Mouse (Mus musculus) hindbrain, embryonic 12.5 days (tissue): Measurements from ENCODE around the gene Catip. TPM values are rescaled to one million over a fixed set of nuclear protein-coding genes. Genes with fewer than 3 reads are reported as not detected.
"Not testable (repeated sequence)": the region's sequence is repeated elsewhere in the genome, so short reads cannot be mapped to it uniquely, and the experiment has no call there.

Experiments used
- ATAC-seq: fragments of 200-750 bp; cut with Nextera tagmentation; 2 replicates; pipeline ENCODE4 v1.8.0; 2017; ENCODE audit warnings: moderate TSS enrichment; ENCODE audit not compliant: low FRiP score
- H3K27ac ChIP-seq: fragments of 300-500 bp; sonication (generic); 2 replicates; pipeline ENCODE4 v1.5.1; 2016; ENCODE audit warnings: mild to moderate bottlenecking
- H3K27me3 ChIP-seq: fragments of 300-500 bp; sonication (generic); 2 replicates; pipeline ENCODE4 v1.6.1; 2016; ENCODE audit warnings: mild to moderate bottlenecking
- H3K36me3 ChIP-seq: fragments of 300-500 bp; sonication (generic); 2 replicates; pipeline ENCODE4 v1.6.1; 2016; ENCODE audit warnings: mild to moderate bottlenecking
- H3K4me1 ChIP-seq: fragments of 300-500 bp; sonication (generic); 2 replicates; pipeline ENCODE4 v1.6.1; 2016
- H3K4me2 ChIP-seq: fragments of 300-500 bp; sonication (generic); replicated peaks from 2 replicates; pipeline ENCODE4 v1.6.1; 2016; ENCODE audit warnings: mild to moderate bottlenecking
- H3K4me3 ChIP-seq: fragments of 300-500 bp; sonication (generic); 2 replicates; pipeline ENCODE4 v1.5.1; 2016; ENCODE audit warnings: mild to moderate bottlenecking
- H3K9ac ChIP-seq: fragments of 300-500 bp; sonication (generic); 2 replicates; pipeline ENCODE4 v1.6.1; 2016; ENCODE audit warnings: mild to moderate bottlenecking, moderate library complexity
- H3K9me3 ChIP-seq: fragments of 300-500 bp; sonication (generic); replicated peaks from 2 replicates; pipeline ENCODE4 v1.6.1; 2016; ENCODE audit warnings: mild to moderate bottlenecking
- WGBS: fragments of 180-500 bp; shearing (Covaris S2); methylation state at CpG from one replicate; pipeline ENCODE4 v1.1.7; 2016; 5-methylcytosine and 5-hydroxymethylcytosine counted together
- polyA plus RNA-seq: library from polyadenylated mRNA; unstranded; fragments of >200 nt; fragmentation: Nextera tagmentation; extraction: Ambion mirVana; gene quantifications from 2 replicates; pipeline ENCODE4 v1.2.1, GENCODE M21; 2016

Gene Catip
- polyA plus RNA-seq, 1 experiment from 2014 or later: 1.5 TPM

- Histone ChIP-seq H3K9me3 (no peaks in the 10 kb centered on the region), H3K27me3 (no peaks in the 10 kb centered on the region), H3K4me2 (no peak overlapping the region), H3K9ac (no peak overlapping the region), H3K4me3 (no peak overlapping the region), H3K4me1 (peaks cover 26% of the 10 kb centered on the region), H3K27ac (no peak overlapping the region), H3K36me3 (no peaks in the 10 kb centered on the region)
- 63% methylated on average over 4 of the region's 4 CpGs for WGBS
- no peak for ATAC-seq
Observed at GRCm38 (mm10) chr1:74335033-74335432, 26.9 kb upstream of the Catip start.

- Histone ChIP-seq H3K4me2 (no peak overlapping the region), H3K27me3 (no peaks in the 10 kb centered on the region), H3K9ac (no peak overlapping the region), H3K9me3 (no peaks in the 10 kb centered on the region), H3K4me3 (no peak overlapping the region), H3K27ac (no peak overlapping the region), H3K4me1 (peaks cover 26% of the 10 kb centered on the region), H3K36me3 (0 out of 2 replicates have a peak, but pooled peaks cover 3% of the 10 kb centered on the region)
- ATAC-seq: no peak
- 76% methylated on average over 6 of the region's 6 CpGs for WGBS
Observed at GRCm38 (mm10) chr1:74335436-74336170, 26.3 kb upstream of the Catip start.

GRCm38 (mm10) chr1:74337241-74337771, 24.6 kb upstream of the Catip start:
- Histone ChIP-seq H3K4me1 (peaks cover 21% of the 10 kb centered on the region), H3K36me3 (0 out of 2 replicates have a peak, but pooled peaks cover 3% of the 10 kb centered on the region), H3K4me3 (no peak overlapping the region), H3K27ac (no peak overlapping the region), H3K9ac (no peak overlapping the region), H3K9me3 (no peaks in the 10 kb centered on the region), H3K27me3 (no peaks in the 10 kb centered on the region), H3K4me2 (no peak overlapping the region)
- WGBS: 78% methylated on average over 3 of the region's 3 CpGs
- no peak for ATAC-seq

- H3K9ac ChIP-seq: no peak overlapping the region
- H3K27me3 ChIP-seq: no peaks in the 10 kb centered on the region
- H3K4me2 ChIP-seq: no peak overlapping the region
- peaks cover 21% of the 10 kb centered on the region for H3K4me1 ChIP-seq
- no peaks in the 10 kb centered on the region for H3K9me3 ChIP-seq
- H3K27ac ChIP-seq: no peak overlapping the region
- 0 out of 2 replicates have a peak, but pooled peaks cover 3% of the 10 kb centered on the region for H3K36me3 ChIP-seq
- ATAC-seq: no peak
- H3K4me3 ChIP-seq: no peak overlapping the region
- 70% methylated on average over 5 of the region's 5 CpGs for WGBS
Observed at GRCm38 (mm10) chr1:74338013-74338412, 23.9 kb upstream of the Catip start.

GRCm38 (mm10) chr1:74338626-74339025, 23.3 kb upstream of the Catip start:
- ATAC-seq: no peak
- Histone ChIP-seq H3K4me1 (peaks cover 17% of the 10 kb centered on the region), H3K9me3 (no peaks in the 10 kb centered on the region), H3K27ac (no peak overlapping the region), H3K27me3 (no peaks in the 10 kb centered on the region), H3K9ac (no peak overlapping the region), H3K36me3 (0 out of 2 replicates have a peak, but pooled peaks cover 3% of the 10 kb centered on the region), H3K4me2 (no peak overlapping the region), H3K4me3 (no peak overlapping the region)
- WGBS: 71% methylated on average over 4 of the region's 4 CpGs

- WGBS: 84% methylated on average over 9 of the region's 9 CpGs
- no peak overlapping the region for H3K4me2 ChIP-seq
- ATAC-seq: no peak
Observed at GRCm38 (mm10) chr1:74339917-74340316, 22.0 kb upstream of the Catip start.

GRCm38 (mm10) chr1:74340361-74340764, 21.5 kb upstream of the Catip start:
- 95% methylated on average over 6 of the region's 6 CpGs for WGBS
- H3K27ac ChIP-seq: no peak overlapping the region
- H3K4me2 ChIP-seq: no peak overlapping the region
- 0 out of 2 replicates have a peak, but pooled peaks cover 3% of the 10 kb centered on the region for H3K36me3 ChIP-seq
- ATAC-seq: no peak
- H3K4me1 ChIP-seq: peaks cover 6% of the 10 kb centered on the region
- no peaks in the 10 kb centered on the region for H3K27me3 ChIP-seq
- no peaks in the 10 kb centered on the region for H3K9me3 ChIP-seq
- H3K9ac ChIP-seq: no peak overlapping the region
- no peak overlapping the region for H3K4me3 ChIP-seq

More at GRCm38 (mm10) chr1:74339917-74340316, 22.0 kb upstream of the Catip start:
- H3K27me3 ChIP-seq: no peaks in the 10 kb centered on the region
- H3K36me3 ChIP-seq: 0 out of 2 replicates have a peak, but pooled peaks cover 3% of the 10 kb centered on the region
- no peaks in the 10 kb centered on the region for H3K9me3 ChIP-seq
- H3K27ac ChIP-seq: no peak overlapping the region
- H3K9ac ChIP-seq: no peak overlapping the region
- peaks cover 10% of the 10 kb centered on the region for H3K4me1 ChIP-seq
- no peak overlapping the region for H3K4me3 ChIP-seq

GRCm38 (mm10) chr1:74340992-74341391, 20.9 kb upstream of the Catip start:
- not testable (repeated sequence) for H3K9ac ChIP-seq, H3K9me3 ChIP-seq, H3K4me2 ChIP-seq, ATAC-seq, H3K27me3 ChIP-seq, H3K27ac ChIP-seq, H3K4me1 ChIP-seq, H3K4me3 ChIP-seq, H3K36me3 ChIP-seq
- WGBS: 93% methylated on average over 4 of the region's 4 CpGs

- ATAC-seq: no peak
- no peak overlapping the region for H3K4me3 ChIP-seq
- H3K27me3 ChIP-seq: no peaks in the 10 kb centered on the region
- 92% methylated on average over 7 of the region's 7 CpGs for WGBS
- no peaks in the 10 kb centered on the region for H3K9me3 ChIP-seq
- no peak overlapping the region for H3K4me2 ChIP-seq
- H3K36me3 ChIP-seq: 0 out of 2 replicates have a peak, but pooled peaks cover 3% of the 10 kb centered on the region
- peaks cover 4% of the 10 kb centered on the region for H3K4me1 ChIP-seq
- no peak overlapping the region for H3K9ac ChIP-seq
- no peak overlapping the region for H3K27ac ChIP-seq
Observed at GRCm38 (mm10) chr1:74341898-74342297, 20.0 kb upstream of the Catip start.

GRCm38 (mm10) chr1:74342308-74342707, 19.6 kb upstream of the Catip start:
- H3K27me3 ChIP-seq: no peaks in the 10 kb centered on the region
- no peaks in the 10 kb centered on the region for H3K9me3 ChIP-seq
- no peak overlapping the region for H3K4me3 ChIP-seq
- no peak overlapping the region for H3K4me2 ChIP-seq
- no peak overlapping the region for H3K27ac ChIP-seq
- 95% methylated on average over 1 of the region's 1 CpGs for WGBS
- ATAC-seq: no peak
- H3K4me1 ChIP-seq: peaks cover 4% of the 10 kb centered on the region
- H3K36me3 ChIP-seq: 0 out of 2 replicates have a peak, but pooled peaks cover 3% of the 10 kb centered on the region
- H3K9ac ChIP-seq: no peak overlapping the region

- Histone ChIP-seq H3K27ac (no peak overlapping the region), H3K4me3 (no peak overlapping the region), H3K4me1 (peaks cover 4% of the 10 kb centered on the region), H3K36me3 (peaks cover 3% of the 10 kb centered on the region; the same call in 1 of the 2 replicates), H3K4me2 (no peak overlapping the region), H3K9me3 (no peaks in the 10 kb centered on the region), H3K27me3 (no peaks in the 10 kb centered on the region), H3K9ac (no peak overlapping the region)
- ATAC-seq: no peak
- 45% methylated on average over 5 of the region's 5 CpGs for WGBS
Observed at GRCm38 (mm10) chr1:74343161-74343560, 18.7 kb upstream of the Catip start.

GRCm38 (mm10) chr1:74344163-74344916, 17.6 kb upstream of the Catip start:
- no peak overlapping the region for H3K4me2 ChIP-seq
- no peak overlapping the region for H3K27ac ChIP-seq
- peaks cover 4% of the 10 kb centered on the region for H3K4me1 ChIP-seq
- H3K9ac ChIP-seq: no peak overlapping the region
- no peak overlapping the region for H3K4me3 ChIP-seq
- 80% methylated on average over 11 of the region's 11 CpGs for WGBS
- H3K36me3 ChIP-seq: peaks cover 9% of the 10 kb centered on the region
- ATAC-seq: no peak
- H3K9me3 ChIP-seq: no peaks in the 10 kb centered on the region
- no peaks in the 10 kb centered on the region for H3K27me3 ChIP-seq
